Mouse (Mus musculus): ENCODE data around the gene Cpsf6.

Gene Cpsf6

DNA sequence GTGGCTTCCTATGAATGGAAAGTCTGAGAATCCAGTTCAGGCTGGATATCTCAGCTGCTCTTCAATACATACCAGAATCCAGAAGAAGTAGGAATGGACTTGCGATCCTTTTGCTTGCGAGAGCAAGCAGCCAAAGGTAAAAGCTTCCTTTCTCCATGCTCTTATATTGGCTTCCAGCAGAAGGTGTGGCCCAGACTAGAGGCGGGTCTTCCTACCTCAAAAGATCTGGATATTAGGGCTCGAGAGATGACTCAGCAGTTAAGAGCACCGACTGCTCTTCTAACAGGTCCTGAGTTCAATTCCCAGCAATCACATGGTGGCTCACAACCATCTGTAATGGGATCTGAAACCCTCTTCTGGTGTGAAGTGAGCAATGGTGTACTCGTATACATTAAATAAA, at the start of gene Cpsf6:
Gene Cpsf6 (minus strand): TSS at position 108 of the 400 bp plus-strand sequence.
- DNase-seq (ENCODE audit: low spot score), result no peak

DNA sequence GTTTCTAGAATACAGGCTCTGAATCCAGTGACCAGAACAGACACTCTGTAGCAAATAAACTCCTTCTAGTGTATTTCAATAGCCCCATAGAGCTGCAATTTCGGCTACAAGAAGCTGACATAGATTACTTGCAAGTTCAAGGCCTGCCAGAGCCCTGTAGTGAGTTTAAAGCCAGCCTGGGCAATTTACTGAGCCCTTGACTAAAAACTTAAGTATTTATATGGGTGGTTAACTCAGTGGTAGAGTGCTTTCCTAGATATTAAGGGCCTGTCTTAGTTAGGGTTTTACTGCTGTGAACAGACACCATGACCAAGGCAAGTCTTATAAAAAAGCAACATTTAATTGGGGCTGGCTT, 46.8 kb upstream of the Cpsf6 start:
- DNase-seq (ENCODE audit: low spot score), result no peak

DNA sequence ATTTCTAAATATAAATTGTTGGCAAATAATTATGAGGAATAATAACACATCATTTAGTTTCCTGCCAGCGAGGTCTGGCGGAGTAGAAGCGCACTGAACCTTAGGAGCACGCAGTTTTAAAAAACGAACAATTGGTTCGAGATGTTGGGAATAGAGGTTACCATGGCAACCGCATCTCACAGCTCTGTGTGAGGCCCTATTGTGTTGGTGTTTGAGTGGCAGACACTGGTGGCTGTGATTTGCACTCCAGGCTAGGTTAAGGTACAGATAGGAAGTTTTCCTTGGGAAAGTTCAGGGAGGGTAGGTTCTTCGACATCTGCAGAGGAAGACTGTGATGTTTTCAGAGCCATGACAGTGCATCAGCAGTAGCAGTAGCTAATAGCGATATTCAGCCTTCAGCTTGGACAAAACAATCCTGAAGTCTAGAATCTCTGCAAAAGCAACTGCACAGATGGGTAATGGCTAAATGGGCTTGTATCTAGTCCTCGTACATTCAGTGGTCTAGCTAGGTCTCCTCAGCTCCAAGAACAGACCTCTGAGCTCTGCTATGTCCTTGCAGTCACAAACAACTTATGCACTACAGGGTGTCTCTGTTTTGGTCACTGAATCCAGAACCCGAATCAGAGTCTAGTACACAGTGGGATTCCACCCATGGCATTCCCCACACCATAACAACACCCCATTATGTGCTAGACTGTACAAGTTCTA, 46.2 kb upstream of the Cpsf6 start:
- DNase-seq (ENCODE audit: low spot score), result no peak

DNA sequence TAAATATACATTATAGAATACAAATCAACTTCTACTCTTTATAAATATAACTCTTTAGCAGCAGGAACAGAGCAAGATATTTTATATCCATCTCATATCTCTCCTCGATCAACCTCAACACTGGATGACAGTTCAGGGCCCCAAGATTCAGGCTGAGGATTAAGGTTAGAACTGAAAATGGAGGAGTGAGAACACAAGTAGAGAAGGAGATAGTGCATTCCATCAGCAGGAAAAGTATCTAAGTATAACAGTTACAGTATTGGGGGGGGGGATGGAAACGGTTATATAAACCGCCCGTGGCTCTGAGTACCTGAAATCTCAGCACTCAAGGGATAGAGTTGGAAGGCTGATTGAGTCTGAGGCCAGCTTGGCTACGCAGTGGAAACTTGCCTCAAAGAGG, 45.2 kb upstream of the Cpsf6 start:
- DNase-seq (ENCODE audit: low spot score), result no peak

DNA sequence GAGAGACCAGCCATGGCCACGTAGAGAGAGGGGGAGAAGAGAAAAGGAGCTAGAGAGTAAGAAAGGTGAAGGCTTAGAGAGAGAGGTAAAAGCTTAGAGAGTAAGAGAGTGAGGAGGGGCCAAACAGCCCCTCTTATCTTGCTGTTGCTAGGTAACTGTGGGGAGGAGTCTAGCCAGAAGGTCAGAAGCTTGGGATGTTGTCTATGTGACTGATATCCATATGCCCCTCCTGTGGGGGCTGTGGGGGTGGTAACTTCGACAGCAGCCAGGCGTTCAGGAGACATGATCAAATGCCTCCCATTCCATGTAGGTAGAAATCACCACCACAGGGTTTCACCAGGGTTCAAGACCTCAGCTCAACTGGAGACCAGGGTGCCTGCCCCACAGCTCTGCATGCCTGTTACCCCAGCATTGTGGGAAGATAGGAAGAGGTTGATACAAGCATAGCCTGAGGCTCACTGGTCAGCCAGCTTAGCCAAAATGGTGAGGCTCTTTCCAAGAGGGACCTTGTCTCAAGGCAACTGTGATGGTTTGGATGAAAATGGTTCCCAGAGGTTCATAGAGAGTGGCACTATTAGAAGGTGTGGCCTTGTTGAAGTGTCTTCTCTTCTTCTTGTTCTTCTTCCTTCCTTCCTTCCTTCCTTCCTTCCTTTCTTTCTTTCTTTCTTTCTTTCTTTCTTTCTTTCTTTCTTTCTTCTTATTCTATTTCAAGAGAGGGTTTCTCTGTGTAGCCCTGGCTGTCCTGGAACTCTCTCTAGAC, 44.5 kb upstream of the Cpsf6 start:
- DNase-seq (ENCODE audit: low spot score), result no peak

DNA sequence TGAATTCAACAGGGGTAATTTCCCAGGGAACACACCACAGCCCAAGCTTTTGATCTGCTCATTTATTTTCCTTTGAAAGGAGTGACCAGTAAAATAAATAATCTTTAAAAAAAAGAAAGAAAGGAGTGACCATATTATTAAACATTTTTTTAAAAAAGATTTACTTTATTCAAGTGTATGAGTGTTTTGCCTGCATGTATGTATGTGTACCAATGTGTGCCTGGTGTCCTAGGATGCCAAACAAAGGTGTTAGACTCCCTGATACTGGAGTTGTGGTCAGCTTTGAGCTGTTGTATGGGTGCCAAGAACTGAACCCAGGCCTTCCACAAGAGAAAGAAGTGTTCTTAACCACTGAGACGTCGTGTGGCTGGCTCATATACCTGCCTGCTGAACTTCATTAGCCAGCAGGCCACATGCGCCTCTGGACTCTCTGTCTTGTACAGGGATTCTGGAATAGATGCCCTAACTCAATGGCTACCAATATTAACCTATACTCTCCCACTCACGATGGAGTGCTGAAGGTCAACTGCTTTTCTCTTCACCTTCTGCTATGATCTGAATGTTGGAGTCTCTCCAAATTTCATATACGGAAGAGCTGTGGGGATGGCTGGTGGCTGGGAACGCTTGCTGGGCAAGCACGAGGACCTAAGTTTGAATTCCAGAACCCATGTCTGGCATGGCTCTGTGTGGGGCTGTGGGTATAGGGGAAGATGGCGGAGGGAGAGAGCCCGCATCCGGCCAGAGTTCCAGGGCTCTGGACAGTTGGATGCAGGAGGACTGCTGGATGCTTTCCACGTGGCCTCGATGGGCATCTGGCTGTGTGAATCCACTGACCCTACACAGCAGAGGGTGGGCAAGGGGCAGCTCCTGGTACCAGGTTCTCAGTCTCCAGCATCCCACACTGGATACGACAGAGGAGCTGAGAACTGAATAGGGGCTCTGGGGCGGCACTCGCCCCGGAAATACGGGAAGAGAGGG, 43.5 kb upstream of the Cpsf6 start:
- DNase-seq (ENCODE audit: low spot score), result no peak

DNA sequence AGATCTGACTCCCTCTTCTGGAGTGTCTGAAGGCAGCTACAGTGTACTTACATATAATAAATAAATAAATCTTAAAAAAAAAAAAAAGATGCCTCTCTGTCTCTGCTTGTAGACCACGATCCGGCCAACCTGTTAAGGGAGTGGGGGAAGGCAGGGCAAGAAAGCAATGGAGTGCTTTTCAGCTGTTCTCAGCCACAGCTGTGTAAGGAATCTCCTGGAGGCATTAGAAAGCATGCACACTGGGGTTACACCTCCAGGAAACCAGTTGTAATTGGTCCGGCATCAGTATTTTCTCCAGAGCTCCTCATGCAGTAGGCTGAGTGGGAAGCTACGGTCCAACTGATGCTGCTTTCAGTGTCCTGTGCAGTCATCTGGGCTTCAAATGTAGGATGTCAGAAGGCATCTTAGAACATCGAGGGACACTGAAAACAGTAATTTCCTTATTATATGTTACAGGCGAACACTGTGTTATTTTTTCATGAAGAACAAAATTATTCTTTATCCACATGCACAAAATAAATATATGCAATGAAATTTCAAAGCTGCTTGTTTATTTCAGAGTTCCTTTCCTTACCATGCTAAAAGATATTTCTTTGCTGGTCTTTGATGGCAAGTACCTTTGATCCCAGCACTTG, 42.5 kb upstream of the Cpsf6 start:
- DNase-seq (ENCODE audit: low spot score), result no peak

DNA sequence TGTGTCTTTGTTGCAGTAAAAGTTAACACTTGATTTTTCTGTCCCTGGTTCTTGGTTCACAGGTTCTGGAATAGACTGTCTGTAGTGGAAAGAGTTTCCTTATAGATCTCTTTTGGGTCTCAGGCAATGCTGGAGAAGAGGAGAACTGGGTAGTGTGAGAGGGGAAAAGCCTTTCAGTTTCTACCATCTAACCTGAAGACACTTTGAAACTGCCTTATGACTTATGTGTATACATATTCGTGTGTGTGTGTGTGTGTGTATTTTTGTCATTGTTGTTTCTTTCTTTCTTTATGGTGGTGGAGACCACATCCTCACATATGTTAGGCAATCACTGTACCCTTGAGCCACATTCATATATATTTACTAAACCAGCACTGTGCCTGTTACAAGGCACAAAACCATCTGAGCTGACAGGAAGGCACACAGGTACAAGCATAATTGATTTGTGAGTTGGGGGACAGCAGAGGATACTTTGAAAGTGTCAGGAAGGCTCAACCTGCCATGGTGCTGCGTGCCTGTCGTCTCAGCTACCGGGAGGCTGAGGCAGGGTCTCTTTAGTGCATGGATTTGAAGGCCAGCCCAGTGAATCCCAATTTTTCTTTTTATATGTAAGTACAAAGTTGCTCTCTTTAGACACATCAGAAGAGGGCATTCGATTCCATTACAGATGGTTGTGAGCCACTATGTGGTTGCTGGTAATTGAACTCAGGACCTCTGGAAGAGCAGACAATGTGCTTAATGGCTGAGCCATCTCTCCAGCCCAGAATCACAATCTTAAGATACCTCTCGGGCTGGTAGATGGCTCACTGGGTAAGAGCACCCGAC, 41.7 kb upstream of the Cpsf6 start:
- DNase-seq (ENCODE audit: low spot score), result no peak

DNA sequence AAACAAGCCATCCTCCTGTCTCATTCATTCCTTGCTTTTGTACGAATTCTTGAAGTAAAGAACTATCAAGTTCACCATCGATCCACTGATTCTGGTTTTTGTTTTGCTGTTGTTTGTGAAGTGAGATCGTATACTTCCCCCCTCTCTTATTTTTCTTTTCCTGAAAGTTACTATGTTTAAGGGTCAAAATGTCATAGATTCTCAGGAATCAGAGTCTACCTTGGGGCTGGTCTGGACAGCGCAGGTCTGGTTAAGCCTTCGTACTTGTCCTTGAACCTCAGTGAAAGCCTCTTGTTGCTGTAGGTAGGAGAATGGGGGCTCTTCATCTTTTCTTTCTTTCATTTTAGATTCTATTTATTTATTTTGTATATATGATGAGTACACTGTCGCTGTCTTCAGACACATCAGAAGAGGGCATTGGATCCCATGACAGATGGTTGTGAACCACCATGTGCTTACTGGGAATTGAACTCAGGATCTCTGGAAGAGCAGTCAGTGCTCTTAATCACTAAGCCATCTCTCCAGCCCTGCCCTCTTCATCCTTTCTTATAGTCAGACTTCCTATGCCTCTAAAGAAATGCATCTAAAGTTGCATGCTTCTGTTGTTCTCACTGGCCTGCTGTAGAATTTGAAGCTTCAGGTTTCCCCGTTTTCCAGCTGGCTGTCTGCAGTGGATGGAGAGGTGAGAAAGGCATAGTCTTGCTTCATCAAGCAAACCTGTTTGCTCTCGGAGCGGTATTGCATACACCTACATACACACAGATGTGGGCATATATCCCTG, 40.9 kb upstream of the Cpsf6 start:
- DNase-seq (ENCODE audit: low spot score), result no peak

DNA sequence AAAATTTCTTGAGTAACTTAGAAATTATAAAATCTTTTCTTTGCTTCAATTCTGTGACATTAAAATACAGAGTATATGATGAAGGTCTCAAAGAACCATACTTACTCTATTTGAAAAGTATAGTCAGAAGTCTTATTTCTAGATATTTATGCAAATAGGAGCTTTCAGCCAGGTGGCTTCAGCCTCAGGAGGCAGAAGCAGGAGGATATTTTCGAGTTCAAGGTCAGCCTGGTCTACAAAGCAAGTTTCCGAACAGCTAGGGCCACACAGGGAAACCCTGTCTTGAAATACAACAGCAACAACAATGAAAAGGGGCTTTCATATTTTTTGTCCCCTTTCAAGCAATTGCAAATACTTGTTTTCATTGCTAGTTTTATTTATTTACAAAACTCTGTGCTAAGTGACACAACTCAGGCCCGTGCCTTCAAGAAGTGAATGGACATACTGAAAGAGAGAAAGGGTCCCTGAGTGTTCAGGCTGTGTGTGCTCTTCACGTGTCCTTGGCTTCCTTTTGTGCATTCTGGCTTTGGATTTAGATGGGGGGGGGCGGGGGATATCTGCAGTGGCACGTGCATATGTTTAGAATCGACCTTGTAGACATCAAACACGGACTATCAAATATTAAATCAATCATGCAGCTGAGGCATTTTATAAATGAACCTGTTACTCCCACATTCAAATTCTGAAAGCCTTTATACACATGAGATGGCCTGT, 39.9 kb upstream of the Cpsf6 start:
- no peak for DNase-seq (ENCODE audit: low spot score)

DNA sequence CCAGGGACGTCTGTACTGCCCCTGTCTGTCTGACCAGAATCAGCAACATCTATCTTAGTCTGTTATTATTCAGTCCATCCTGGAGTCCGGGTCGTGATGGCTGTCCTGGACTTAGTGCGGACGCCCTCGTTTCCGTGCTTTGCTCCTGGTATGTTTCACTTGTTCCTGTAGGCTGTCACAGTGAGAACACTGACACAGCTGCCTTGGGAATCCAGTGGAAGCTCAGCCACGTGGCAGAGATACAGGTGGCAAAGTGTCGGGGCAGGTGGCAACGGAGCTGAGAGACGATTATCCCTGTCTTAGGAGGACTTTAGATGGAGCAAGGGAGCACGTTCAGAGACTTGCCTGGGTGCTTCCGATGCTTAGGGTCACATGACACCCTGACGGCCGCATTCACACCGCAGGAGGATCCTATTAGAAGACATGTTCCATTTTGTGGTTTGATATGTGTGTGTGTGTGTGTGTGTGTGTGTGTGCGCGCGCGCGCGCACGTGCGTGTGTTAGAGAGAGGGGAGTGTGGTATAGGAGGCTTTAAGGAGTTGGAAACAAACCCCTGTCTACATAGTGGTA, 38.9 kb upstream of the Cpsf6 start:
- no peak for DNase-seq (ENCODE audit: low spot score)

DNA sequence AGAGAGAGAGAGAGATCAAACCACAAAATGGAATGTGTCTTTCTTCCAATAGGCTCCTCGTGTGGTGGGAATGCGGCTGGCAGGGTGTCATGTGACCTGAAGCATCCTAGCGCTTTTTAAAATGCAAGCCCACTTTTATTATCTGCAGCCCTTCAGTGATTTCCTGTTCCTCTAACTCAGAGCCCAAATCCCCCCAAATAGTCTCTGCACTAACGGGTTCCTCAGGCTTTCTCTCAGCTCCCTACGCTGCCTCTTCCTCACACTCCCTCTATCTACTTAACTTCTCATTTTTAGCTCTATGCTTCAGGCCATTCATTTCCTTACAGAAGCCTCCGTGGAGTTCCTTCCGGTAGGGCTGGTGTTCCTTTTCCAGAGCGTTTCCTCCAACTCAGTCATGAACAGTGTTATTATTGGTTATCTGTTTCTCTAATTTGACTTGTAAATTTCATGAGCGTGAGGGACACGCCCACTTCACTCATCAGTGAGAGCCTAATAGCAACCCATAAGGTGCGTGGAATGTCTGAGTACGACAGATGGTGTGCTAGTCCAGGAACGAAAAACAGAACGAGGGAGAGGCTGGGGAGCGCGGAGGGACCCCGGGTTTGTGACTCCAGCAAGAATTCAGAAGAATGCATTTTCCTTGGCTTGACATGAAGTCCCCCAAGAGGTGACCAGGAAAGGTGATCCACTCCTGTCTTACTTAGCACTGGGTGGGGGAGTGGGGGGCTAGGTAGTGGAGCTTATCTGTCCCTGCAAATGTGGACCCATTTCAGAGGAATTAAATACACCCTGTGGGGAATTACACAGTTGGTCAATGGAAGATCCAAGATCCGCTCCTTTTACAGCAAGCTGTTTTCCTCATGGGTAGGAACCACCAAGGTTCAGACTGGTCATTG, 38.2 kb upstream of the Cpsf6 start:
- no peak for DNase-seq (ENCODE audit: low spot score)

DNA sequence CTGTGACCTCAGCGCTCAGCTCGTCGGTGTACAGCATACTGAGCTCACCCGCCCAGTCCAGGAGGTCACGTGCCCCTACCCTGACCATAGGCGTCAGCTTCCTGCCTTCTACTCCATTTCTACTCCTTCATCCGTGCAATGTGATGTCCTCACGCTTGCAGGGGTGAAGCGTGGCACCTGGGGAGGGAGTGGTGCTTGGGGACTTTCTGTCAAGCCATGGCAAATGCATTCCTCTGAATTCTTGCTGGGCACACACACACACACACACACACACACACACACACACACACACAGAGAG, 37.6 kb upstream of the Cpsf6 start:
- DNase-seq (ENCODE audit: low spot score), result no peak

DNA sequence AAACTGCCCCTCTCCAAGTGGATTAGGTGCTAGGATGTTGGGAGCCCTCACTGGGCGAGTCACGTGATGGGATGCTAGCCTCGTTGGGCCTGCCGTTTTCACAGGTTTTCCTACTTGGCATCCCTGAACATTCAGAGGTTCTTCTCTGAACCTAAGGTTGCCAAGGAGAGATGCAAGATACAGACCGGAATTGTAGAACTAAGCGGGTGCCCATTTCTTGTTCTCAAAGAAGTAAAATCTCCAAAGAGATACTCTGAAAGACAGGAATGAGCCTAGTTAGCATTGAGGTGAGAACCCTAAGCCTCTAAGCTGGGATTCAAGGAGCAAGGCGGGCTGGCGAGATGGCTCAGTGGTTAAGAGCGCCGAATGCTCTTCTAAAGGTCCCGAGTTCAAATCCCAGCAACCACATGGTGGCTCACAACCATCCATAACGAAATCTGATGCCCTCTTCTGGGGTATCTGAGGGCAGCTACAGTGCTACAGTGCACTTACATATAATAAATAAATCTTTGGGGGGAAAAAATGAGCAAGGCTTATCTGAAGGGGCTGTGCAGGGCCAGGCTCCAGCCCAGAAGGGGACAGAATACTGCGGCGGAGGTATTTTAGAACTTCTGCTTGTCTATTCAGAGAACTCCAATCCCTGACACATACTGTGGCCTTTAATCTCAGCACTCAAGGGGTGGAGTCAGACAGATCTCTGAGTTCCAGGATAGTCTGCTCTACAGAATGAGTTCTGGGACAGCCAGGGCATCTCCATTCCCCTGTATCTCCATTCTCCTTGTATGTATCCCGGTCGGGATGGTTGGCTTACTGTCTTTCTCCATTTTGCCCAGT, 37.0 kb upstream of the Cpsf6 start:
- DNase-seq (ENCODE audit: low spot score), result no peak

DNA sequence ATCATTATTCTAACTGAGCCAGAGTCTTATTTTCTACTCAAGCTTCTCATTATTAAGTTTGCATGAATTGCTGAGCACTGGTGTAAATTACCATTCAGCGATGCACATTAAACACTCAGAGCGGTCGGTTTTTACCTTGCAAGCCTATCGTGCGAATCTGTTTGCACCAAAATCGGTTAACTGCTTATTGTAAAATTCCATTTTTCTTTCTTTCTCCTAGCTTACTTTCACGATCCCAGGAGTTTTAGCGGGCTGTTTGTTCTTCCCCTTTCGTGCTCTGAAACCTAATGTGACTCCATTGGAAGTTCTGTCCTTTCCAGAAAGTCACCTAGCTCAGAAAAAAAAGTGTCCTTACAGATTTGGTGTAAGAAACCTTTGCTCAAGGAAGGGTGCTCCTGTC, 36.3 kb upstream of the Cpsf6 start:
- DNase-seq (ENCODE audit: low spot score), result no peak

DNA sequence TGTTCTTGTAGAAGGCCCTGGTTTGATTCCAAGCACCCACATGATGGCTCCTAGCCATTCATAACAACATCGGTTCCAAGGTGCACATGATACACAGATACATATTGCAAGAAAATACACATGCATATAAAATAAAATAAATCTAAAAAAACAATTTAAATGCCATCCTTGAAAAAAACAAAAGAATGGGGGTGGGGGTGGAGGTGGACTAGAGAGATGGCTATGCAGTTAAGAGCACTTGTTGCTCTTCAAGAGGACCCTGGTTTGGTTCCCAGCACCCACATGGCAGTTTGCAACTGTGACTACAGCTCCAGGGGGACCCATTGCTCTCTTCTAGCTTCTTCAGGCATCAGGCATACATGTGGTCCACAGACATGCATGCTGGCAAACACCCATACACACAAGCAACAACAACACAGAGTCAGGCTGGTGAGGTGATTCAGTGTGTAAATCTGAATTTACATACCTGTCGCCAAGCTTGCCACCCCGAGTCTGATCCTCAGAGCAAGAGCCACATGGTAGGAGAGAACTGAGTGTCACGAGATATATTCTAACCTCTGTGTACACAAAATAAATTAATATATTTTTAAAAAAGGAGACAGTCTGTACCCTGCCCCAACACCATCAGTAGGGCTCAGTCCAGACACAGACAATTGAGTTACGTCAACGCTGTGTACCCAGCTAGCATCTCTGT, 35.7 kb upstream of the Cpsf6 start:
- DNase-seq (ENCODE audit: low spot score), result no peak

DNA sequence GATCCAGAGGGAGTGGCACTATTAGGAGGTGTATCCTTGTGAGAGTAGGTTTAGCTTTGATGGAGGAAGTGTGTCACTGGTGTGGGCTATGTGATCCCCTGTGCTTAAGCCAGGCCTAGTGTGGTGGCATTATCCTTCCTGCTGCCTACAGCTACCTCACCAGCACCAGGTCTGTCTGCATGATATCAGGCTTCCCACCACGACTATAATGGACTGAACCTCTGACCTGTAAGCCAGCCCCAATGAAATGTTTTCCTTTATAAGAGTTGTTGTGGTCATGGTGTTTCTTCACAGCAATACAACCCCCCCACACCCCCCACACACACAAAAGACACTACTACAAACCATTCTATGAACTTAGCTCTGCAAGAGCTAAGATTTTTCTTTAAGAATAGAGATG, 34.9 kb upstream of the Cpsf6 start:
- no peak for DNase-seq (ENCODE audit: low spot score)
